Mouse (Mus musculus) adrenal gland, adult 8-10 months (tissue): Measurements from ENCODE around the gene Gpd2. TPM values are rescaled to one million over a fixed set of nuclear protein-coding genes. Genes with fewer than 3 reads are reported as not detected.

Experiments
- DNase-seq: peaks from one replicate; pipeline ENCODE4 v3.0.0; 2022
- total RNA-seq, 4 experiments: library from RNA; stranded (reverse); gene quantifications; 2 replicates each; pipeline ENCODE4 v1.2.4; 2022

Gene Gpd2
- total RNA-seq, 4 experiments from 2014 or later, result 25.5 to 71.3 (median 53.2) TPM

DNA sequence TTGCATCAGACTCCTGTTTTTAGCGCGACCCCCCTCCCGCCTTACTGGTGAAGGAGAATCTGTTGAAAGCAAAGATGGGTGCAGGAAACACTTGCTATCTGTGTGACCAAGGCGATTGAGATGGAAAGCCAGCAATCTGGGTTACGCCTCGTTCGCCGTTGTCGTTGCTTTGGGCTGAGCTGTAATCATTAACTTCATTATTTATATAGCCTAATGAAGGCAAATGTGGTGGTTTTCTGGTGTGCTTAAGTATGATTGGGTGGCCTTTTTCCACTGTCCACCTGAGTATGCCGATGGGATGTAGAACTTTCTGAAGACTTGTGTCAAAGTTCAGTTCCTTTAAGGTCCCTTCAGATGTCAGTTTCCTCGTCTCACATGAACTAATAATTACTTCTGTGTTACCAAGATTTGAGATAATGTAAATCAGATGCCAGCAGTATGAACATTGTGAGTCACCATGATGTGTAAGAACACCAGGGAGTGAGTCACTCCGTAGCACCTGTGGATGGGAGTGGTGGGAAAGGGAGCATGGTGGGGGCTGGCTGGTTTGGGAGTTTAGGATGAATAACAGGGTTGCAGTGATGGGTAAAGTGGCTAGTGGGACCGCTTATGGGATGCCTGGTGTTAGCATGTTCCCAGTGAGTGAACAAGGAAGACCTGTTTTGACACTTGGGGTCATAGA, 14.3 kb downstream of the Gpd2 start:
- no peak for DNase-seq

DNA sequence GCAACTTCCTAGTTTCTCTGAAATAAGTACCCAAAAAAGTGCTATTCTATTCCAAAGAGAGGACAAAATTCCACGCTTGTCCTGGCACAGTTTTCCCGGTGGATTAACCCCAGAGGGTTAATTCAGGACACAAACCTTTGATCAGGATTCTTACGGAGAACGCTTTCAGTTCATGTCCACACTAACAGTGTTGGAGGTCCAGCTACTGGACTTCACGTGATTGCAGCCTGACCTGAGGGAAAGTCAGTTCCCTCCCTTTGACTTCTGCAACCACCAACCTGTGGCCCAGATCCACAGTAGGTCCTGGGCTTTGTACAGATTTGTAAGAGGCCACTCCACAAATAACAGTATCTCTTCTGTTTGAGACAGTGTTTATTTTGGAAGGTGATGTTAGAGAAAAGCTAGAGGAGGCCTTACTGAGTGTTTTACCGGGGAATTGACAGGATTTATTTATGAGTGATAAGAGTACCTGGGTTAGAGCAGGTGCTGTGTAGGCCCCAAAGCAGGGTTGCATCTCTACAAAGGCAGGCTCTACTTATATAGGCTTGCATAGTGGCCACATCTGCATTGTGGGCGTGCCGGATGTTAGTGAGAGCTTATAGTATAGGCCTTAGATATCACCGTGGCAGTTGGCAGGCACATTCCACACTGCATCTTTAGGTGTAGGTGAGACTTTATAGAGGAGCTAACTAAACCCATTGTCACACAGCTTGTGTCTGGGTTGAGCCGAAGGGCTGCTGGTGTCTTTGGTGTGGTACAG, 15.3 kb downstream of the Gpd2 start:
- peak; percentile 17 for DNase-seq

DNA sequence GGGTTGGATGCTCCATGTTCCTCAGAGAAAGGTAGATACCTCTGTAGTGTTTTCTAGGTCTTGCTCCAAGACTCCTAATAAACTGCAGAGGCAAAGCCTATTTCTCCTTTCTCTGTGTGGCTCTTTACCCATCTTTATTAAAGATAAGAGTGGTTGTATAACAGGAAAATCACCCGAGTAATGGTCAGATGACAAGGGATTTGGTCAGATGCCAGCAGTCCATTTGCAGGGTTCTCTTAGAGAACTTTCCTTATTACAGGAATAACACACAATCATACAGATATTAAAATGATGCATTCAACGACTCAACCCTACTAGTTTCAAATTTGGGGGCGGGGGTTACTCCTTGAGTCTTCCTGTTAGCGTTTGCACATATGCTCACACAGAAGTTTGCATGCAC, 16.8 kb downstream of the Gpd2 start:
- no peak for DNase-seq

DNA sequence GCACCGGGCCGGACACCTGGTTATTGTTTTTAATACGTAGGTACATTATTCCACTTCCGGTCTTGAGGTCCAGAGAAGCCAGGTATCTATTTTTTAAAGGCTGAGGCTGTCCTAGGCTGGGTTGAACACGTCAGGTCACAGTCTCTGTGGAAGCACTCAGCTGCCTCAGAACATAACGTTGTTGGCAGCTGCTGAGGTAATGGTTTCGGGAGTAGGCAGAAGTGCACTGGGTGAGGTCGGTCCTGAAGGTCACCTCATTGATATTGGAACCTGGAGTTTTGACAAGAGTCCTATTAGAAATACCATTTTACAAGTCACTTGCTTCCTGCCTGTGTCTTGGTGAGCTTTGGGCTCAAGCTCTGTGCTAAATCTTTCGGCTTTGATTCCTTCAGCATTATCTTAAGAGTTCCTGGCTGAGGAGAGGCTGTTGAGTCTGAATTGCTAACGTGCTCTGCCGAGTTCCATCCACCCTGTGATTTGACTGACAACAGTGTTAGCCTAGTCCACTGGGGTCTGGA, 17.8 kb downstream of the Gpd2 start:
- no peak for DNase-seq

DNA sequence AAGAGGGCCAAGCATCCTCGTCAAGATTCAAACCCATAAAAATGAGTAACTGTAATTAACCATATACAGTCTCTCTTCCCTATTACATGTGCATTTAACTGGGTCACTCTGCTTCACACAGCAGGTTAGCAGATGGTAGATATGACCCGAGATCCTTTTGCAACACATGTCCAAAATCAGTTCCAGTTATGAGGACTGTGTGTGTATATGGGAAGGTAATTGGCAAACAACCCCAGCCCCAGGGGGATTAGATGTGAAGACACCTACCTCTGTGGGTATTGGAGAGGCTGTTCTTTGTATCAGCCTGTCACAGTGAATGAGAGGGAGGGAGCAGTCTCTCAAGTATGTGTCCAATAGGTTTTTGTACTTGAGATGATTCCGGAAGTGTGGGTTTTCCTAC, 18.4 kb downstream of the Gpd2 start:
- no peak for DNase-seq

DNA sequence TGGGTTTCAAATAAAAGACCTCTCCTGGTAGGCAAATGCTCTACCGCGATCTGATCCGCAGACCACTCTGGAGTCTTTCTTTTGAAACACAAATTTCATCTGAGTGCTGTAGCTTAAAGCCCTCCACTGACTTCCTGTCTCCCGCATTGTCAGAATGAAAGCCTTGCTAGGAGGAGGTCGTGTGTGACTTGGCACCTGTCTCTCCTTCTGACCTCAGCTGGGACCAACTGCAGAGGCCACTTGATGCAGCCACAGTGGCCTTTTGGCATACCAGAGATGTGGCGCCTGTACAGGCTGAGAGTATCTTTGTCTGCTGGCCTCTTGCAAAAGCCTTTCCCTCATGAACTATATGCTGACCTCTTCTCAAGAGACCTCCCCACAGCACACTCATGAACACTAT, 19.0 kb downstream of the Gpd2 start:
- DNase-seq, result no peak

DNA sequence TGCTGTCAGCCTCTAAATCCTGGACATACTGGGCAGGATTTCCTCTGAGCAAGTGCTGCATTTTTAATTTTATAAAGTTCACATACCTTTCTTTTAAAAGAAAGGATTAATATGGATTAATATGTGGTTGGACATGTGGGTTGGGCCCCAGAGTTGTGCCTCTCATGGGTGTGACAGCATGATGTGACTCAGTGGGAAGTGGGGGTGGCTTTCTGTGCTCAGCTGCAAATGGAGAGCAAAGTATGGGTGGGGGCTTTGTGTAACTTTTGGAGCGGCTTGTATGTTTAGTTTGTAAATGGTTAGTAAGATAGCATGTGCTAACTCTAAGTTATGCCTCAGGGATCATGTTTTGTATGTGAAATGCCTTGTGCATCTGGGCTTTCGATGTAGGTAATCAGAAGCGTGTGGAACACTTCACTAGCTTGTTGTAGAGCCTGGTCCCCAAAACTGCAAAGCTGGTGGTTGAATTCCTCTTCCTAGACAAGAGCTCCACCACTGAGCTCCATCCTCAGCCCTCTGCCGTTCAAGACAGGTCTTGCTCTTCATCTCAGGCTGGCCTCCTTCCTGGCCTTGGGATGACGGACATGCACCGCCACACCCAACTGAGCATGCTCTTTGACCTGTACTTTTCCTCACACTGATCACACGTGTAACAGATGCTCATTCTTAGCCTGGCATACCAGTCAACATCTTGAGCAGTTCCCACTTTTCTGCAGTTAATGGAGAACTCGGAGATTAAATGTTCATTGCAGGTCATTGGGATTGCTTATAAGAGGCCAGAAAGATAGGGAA, 24.0 kb downstream of the Gpd2 start:
- DNase-seq, result no peak

DNA sequence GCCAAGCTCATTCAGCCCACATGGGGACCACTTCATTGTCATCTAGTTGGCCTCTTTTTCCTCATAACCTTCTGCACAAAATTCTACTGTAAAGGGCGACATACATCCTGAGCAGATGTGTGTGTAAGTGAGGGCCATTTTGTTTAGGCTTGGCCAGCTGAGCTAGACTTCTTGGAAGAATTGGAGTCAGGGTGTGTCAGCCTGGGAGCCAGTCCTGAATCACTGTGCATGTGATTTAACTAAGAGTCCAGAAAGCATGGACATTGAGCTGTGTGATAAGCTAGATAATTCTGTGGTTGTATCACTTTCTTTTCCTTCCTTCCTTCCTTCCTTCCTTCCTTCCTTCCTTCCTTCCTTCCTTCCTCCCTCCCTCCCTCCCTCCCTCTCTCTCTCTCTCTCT, 26.0 kb downstream of the Gpd2 start:
- DNase-seq, result no peak

DNA sequence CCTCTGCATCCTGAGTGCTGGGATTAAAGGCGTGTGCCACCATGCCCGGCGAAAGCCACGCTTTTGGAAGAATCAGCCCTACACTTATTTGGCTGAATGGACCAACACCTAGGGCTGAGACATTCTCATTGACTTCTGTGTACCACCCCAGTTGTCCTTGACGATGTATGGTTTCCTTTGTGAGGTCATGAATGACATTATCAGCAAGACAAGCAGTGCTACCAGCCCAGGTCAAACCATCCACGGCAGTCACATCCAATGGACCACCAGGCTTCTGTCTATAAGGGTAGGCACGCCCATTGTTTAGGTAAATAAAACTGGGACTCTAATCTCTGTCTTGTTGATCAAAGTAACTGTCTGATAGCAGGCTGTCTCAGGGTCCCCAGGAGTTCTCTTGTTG, 27.5 kb downstream of the Gpd2 start:
- no peak for DNase-seq

DNA sequence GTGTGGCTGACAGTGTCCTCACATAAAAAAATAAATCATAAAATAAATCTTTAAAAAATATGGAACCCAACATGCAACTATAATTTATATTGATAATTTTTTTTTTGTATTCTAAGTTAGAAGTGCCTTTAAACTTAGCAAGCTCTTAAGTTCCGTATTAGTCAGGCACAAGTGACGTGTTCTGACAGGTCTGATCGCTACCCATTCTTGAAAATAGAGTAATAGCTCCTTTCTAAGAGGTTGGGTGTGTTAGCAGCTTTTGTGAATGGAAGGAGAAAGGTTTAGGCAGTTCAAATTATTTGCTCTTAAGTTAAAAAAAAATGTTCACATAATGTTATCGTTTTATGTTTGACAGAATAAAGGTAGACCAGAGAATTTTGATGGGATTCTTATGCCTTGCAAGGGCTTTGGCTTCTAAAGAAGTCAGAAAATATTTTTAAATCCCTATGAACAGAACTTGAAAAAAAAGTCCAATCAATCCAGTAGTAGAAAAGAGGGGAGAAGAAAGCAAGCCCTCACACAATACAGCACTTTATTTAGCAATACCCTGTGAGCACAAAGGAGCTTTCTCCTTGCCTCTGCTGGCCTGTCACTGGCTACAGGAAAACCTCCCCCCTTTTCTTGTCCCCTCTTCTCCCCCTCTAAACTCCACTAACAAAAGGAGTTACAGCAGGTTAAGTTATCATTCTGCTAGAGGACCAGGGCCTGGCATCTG, 29.4 kb downstream of the Gpd2 start:
- no peak for DNase-seq

DNA sequence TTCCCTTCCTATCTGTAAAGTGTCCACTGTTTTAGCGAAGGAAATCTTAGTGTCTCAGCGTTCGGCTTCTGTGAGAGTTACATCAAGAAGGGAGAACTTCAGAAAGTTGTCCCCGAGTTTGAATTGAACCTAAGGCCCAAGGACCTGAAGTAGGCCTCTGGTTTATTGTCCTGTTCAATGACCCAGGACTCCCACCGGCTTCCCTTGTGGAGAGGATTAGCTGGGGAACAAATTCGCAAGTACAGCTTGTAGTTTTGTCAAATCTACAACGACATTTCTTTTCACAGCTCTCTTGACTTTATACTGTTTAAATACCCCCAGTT, 29.9 kb downstream of the Gpd2 start:
- DNase-seq, result no peak

DNA sequence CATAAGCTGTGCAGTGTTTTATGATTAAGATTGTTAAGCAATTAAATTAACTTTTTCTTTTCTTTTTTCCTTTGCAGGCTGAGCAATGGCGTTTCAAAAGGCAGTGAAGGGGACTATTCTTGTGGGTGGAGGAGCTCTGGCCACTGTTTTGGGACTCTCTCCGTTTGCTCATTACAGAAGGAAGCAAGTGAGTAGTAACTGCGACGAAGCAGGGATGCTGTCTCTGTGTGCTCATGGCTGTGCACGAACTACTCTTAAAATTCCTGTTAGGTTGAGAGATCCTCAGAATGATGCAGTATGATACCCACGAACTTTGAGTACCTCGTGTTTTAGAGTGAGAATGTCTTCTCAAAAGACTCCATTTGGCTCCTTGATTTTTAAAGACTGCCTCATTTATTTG, 30.5 kb downstream of the Gpd2 start:
- DNase-seq, result no peak

DNA sequence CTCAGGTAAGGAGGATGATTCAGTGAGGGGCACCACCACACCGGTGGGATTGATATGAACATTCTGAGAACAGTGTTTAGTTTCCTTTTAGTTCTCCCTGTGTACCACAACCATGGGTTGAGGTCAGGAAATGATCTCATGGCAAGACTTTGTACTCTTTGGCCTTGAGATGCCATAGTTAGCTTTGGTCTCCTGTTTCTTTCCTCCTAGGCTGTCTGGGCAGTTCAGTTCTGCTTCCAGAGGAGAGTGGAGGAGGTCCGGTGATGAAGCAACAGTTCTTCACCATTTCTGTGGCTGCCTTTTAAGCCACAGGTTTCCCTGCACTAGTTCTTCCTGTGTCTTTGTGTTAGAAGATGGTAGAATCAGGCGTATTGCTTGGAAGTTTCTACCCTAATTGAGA, 31.4 kb downstream of the Gpd2 start:
- DNase-seq, result no peak

DNA sequence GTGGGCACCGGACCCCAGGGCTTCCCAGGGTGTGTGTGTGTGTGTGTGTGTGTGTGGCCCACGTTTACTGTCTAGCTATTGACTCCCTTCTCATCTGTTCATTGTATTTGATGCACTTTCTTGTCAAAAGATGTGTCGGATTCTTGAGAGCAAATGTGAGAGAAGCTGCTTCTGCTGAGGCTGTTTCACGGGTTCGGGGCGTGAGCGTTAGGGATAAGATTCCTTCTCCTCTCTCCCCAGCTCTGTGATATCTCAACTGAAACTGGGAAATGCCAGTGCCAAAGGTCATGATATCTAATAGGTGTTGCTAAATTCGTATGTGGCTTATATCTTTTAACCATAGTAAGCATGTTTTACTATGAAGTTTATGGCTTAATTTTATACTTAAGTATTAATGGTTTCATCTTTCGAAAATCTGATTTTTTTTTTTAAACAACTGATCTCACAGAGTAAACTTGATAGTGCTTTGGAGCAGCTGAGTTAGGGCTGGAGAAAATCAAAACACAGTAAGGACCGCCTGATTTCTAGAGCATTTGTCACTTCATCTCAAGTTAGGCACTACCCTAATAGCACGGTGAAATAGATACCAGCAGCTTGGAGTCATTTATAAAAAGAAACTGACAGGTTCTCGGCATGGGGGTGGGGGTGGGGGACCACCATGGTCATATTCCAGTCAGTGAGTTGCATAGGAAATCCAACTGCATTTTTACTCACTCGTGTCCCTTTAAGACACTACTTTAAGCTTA, 32.4 kb downstream of the Gpd2 start:
- DNase-seq, result no peak

DNA sequence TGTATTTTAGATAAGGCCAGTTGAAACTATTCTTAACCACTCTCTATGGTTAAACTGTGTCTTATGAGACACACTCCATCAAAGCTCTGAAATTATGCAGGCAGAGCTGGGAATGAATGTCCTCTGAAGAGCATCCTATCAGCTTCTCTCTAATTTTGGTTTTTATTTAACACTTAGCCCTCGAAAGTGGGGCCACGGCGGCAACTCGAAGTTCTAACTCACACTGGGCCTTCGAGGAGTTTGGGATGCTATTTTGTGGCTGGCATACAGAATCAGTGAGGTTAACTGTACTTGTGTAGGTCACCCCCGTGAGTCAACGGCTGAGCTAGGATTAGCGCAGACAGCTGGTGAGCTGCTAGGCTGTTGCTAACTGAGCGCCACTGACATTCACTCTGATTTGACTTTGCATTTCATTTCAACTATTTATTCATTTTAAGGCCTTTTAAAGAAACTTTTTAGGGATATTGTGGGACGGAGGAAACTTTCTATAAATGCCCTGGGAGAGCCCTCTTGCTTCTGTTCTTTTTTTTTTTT, 42.8 kb downstream of the Gpd2 start:
- no peak for DNase-seq

DNA sequence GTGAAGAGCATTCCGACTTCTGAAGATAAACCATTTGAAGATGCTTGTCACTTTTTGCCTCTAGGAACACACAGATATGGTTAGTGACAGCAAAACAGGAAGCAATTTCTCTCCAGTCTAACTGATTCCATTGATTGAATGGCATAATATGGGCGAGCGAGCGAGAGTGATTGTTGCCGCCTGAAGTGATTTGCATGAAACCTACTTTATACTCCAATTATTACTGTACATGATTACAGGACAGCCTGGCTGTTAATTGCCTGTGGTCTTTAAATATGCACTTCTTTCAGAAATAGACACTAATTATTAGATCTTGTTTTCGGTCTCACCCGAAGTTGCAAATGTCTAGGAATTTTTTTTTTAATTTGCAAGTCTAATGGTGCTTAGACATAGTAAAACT, 46.4 kb downstream of the Gpd2 start:
- no peak for DNase-seq

DNA sequence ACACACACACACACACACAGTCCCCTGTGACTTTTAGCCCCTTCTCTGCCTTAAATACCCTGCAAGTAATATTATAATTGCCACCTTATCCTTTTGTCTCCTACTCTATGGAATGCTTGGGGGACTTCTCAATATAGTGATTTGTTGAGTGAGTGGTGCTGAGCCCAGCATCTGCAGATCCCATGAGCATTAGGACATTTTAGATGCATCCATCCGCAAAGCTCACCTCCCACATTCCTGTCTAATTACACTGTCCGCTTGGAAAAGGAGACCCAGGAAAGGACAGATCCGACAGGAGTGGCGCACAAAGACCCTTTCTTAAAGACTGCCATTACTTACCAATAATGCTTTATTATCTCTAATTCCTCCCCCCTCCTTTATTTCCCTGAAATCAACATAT, 47.8 kb downstream of the Gpd2 start:
- no peak for DNase-seq

DNA sequence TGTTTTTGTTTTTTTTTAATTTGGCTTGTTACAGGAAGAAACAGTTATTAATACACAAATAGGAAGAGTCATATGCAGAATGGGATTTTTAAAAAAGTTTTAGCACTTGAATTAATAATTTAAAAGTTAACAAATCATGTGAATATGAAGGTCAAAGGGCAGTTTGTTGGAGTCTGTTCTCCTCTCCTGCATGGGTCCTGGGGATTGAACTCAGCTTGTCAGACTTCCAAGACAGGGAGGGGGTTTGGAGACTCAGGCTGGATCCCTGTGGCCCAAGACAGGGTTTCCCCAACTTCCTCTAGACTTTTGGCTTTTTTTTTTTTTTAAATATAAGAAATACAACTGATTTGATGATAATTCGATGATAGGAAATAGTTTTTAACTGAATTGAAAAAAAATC, 50.6 kb downstream of the Gpd2 start:
- no peak for DNase-seq

DNA sequence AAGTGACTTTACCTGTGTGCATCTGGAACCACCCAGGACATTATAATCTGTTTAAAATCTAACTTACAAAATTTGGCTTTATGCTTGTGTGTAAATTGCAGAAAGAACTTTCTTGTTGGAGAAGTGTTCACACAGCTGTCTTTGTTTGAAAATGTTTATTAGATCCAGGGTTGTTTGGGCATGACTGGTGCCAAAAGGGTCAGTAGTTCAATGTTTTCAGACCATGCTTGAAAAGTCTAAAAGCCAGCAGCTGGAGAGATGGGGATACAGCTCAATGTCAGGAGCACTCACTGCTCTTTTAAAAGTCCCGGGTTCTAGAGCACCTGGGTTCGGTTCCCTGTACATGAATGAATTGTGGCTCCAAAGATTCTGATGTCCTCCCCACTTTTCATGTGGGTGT, 56.1 kb downstream of the Gpd2 start:
- no peak for DNase-seq

DNA sequence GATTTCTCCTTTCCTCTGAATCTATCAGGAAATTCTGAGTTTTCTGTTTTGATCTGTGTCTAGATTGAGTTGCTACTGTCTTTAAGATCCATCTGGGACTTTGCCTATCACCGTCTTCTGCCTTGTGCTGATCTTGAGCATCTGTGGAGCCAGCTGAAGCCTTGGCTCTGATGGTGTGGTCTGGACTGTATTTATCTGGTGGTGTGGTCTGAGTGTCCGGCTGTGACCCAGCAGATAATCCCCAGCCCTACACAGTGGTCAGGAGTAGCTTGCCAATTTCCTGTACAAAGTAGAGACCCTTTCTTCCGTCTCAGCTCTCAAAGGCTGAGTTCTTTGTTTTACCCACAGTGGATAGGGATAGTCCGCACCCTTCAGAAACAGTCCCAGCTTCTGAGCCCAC, 58.6 kb downstream of the Gpd2 start:
- no peak for DNase-seq

DNA sequence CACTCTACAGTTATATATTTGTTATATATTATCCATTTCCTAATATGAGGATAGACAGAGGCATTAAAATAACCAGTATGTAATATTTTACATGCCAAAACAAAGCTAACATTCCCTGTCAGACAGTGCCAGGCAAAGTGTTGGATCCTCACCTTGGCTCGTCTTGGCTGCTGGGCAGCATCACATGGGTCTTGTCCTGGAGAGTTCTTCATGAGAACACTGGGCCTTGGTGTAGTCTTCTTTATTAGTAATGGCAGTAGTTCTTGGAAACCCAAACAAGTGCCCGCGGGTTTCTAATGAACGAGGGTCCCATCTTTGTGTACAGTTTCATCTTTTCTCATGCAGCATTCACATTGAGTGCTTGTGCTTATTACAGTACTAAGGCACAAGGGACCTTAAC, 59.8 kb downstream of the Gpd2 start:
- DNase-seq, result peak; percentile 24

DNA sequence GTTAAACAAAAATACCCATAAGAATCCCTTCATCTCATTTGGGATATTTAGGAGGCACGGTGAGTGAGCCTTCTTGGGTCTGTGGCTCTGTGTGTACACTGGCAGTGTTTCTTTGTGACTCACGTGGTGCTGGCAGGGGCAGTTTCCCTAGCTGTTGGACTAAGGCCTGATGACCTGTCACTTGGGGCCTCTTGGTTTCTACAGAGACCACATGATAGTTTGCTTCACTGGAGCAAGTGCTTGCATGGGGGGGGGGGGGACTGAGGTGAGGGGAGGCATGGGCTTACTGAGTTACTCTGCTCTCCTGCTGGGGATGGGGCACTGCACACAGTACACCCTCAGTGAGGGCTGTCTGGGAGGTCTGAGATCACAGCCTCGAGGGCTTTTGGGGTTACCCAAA, 64.1 kb downstream of the Gpd2 start:
- DNase-seq, result peak; percentile 14
